Mouse (Mus musculus) layer of hippocampus, postnatal 10 days (tissue): ENCODE results near the gene Cd160. TPM values are rescaled to one million over a fixed set of nuclear protein-coding genes. Genes with fewer than 3 reads are reported as not detected.

Experiments
- DNase-seq, 2 experiments: peaks; one replicate each; pipeline ENCODE4 v3.0.0; 2021; ENCODE audit warnings: low spot score in 2 of 2
- total RNA-seq, 2 experiments: library from RNA; stranded (reverse); gene quantifications; 2 replicates each; pipeline ENCODE4 v1.2.3; 2021

Cd160 gene
- total RNA-seq, 2 experiments from 2014 or later, result not detected

- DNase-seq, result no peak
Measured at GRCm38 (mm10) chr3:96764528-96764927, 64.6 kb downstream of the Cd160 start.

GRCm38 (mm10) chr3:96759695-96760094, 69.5 kb downstream of the Cd160 start:
- no peak for DNase-seq

GRCm38 (mm10) chr3:96757691-96758090, 71.5 kb downstream of the Cd160 start:
- DNase-seq, result no peak

- no peak for DNase-seq
Measured at GRCm38 (mm10) chr3:96755935-96756334, 73.2 kb downstream of the Cd160 start.

Other genes with a start within 250 kb of the Cd160 start
- 10 to 100 TPM; 27.5 to 28.6 TPM for gene Polr3gl, start 235.2 kb downstream of the Cd160 start, total RNA-seq
- gene Ankrd34a, start 232.7 kb downstream of the Cd160 start, total RNA-seq, result 10 to 100 TPM; 41.3 to 45.5 TPM
- gene Lix1l, start 228.2 kb downstream of the Cd160 start, total RNA-seq, result 10 to 100 TPM; 40.8 to 44.5 TPM
- 10 to 100 TPM; 69.9 to 75.6 TPM for gene Rbm8a, start 199.4 kb downstream of the Cd160 start, total RNA-seq
- 10 to 100 TPM; 43.2 to 50.3 TPM for gene Pex11b, start 194.0 kb downstream of the Cd160 start, total RNA-seq
- under 1 TPM; 0.25 to 0.34 TPM for gene Gm42957, start 193.9 kb downstream of the Cd160 start, total RNA-seq
- 1 to 10 TPM; 1.4 to 1.8 TPM for gene Itga10, start 183.8 kb downstream of the Cd160 start, total RNA-seq
- 1 to 10 TPM; 6.9 to 7.4 TPM for gene Ankrd35, start 159.2 kb downstream of the Cd160 start, total RNA-seq
- 10 to 100 TPM; 25.6 to 31.7 TPM for gene Pias3, start 133.0 kb downstream of the Cd160 start, total RNA-seq
- 10 to 100 TPM in 1 of 2 experiments, 1 to 10 TPM in 1; 9.8 to 11.0 TPM for gene Nudt17, start 120.8 kb downstream of the Cd160 start, total RNA-seq
- 10 to 100 TPM; 26.4 to 28.1 TPM for gene Polr3c, start 101.7 kb downstream of the Cd160 start, total RNA-seq
- 10 to 100 TPM; 46.3 to 56.3 TPM for gene Rnf115, start 101.7 kb downstream of the Cd160 start, total RNA-seq
- under 1 TPM; 0.14 to 0.25 TPM for gene Pdzk1, start 67 bp downstream of the Cd160 start, total RNA-seq
- gene Gja5, start 75.3 kb upstream of the Cd160 start, total RNA-seq, result 1 to 10 TPM; 1.9 to 2.1 TPM
- 10 to 100 TPM; 33.8 to 45.6 TPM for gene Gpr89, start 76.0 kb upstream of the Cd160 start, total RNA-seq
- gene Gja8, start 96.7 kb upstream of the Cd160 start, total RNA-seq, result not detected